Mouse (Mus musculus) MN1 (cell line): Measurements from ENCODE around the gene Itgax.
"Not testable (repeated sequence)": the region's sequence is repeated elsewhere in the genome, so short reads cannot be mapped to it uniquely, and the experiment has no call there.

Source experiments
- DNase-seq: peaks from one replicate; pipeline ENCODE4 v3.0.0-alpha.2; 2016; ENCODE audit warnings: low spot score

The Itgax gene

GRCm38 (mm10) chr7:128158688-128159354 is 29.5 kb downstream of the Itgax start:
- not testable (repeated sequence) for DNase-seq

GRCm38 (mm10) chr7:128164001-128164400 is 34.7 kb downstream of the Itgax start:
- no peak for DNase-seq

- DNase-seq, result no peak
Observed at GRCm38 (mm10) chr7:128166391-128166790, 37.0 kb downstream of the Itgax start.

- DNase-seq, result no peak
Observed at GRCm38 (mm10) chr7:128169996-128170395, 40.6 kb downstream of the Itgax start.

GRCm38 (mm10) chr7:128178385-128178784 is 49.0 kb downstream of the Itgax start:
- no peak for DNase-seq

GRCm38 (mm10) chr7:128180126-128180525 is 50.8 kb downstream of the Itgax start:
- no peak for DNase-seq

GRCm38 (mm10) chr7:128180546-128180945 is 51.2 kb downstream of the Itgax start:
- no peak for DNase-seq

GRCm38 (mm10) chr7:128181691-128182090 is 52.3 kb downstream of the Itgax start:
- no peak for DNase-seq
